Mouse (Mus musculus): ENCODE data around the gene Srpk3.

DNA sequence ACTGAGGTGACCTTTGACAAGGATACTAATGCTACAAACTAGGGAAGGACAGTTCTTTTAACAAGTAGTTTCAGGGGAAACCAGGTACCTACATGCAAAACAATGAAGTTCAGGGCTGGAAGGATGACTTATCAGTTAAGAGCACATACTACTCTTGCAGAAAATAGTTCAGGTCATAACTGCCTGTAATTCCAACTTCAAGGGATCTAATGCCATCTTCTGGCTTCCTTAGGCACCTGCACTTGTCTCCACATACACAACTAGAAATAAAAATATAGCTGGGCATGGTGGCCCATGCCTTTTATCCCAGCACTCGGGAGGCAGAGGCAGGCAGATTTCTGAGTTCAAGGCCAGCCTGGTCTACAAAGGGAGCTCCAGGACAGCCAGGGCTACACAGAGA lies 25.2 kb upstream of the Srpk3 start:
- no peak for TF ChIP-seq POLR2A (IDR thresholded peaks at IDR 0.05; ENCODE audit: insufficient read depth, low read length)
- no peak for TF ChIP-seq CTCF (IDR thresholded peaks at IDR 0.05; ENCODE audit: low read depth, low read length)
- TF ChIP-seq EP300 (IDR thresholded peaks at IDR 0.05; ENCODE audit: insufficient read depth, low read depth, low read length), result no peak

Measured in ES-Bruce4 (cell line).